Mouse (Mus musculus) liver, embryonic 14.5 days (tissue): ENCODE data around the gene Gm10198. TPM values are rescaled to one million over a fixed set of nuclear protein-coding genes. Genes with fewer than 3 reads are reported as not detected.

Experiments
- ATAC-seq: fragments of 200-750 bp; cut with Nextera tagmentation; 2 replicates; pipeline ENCODE4 v1.8.0; 2017; ENCODE audit warnings: moderate number of reproducible peaks, mild to moderate bottlenecking, moderate library complexity; ENCODE audit not compliant: insufficient read depth
- DNase-seq, 3 experiments: peaks; one replicate each; pipeline ENCODE4 v3.0.0-alpha.2; 2012 to 2013; ENCODE audit warnings: low read depth in 3 of 3, low spot score in 3 of 3
- H3K27ac ChIP-seq: fragments of 300-500 bp; sonication (generic); 2 replicates; pipeline ENCODE4 v1.5.1; 2014; ENCODE audit warnings: moderate library complexity, mild to moderate bottlenecking, control low read depth, inconsistent platforms
- H3K27me3 ChIP-seq: fragments of 300-500 bp; sonication (generic); 2 replicates; pipeline ENCODE4 v1.6.1; 2014; ENCODE audit warnings: mild to moderate bottlenecking, low read length, moderate library complexity; ENCODE audit not compliant: control insufficient read depth, insufficient read depth
- H3K36me3 ChIP-seq: fragments of 300-500 bp; sonication (generic); replicated peaks from 2 replicates; pipeline ENCODE4 v1.6.1; 2014; ENCODE audit warnings: low read depth; ENCODE audit not compliant: control insufficient read depth, insufficient read depth
- H3K4me1 ChIP-seq, 2 experiments: fragments of 200-500 bp in 1 of 2; fragments of 300-500 bp in 1 of 2; sonication (generic) in 1 of 2; replicated peaks; 2 replicates each; pipeline ENCODE4 v1.6.1; 2012 to 2014; ENCODE audit warnings: antibody characterized with exemption in 1 of 2, inconsistent platforms in 1 of 2, low read length in 1 of 2; ENCODE audit not compliant: control insufficient read depth in 2 of 2, insufficient read depth in 2 of 2
- H3K4me2 ChIP-seq: fragments of 300-500 bp; sonication (generic); 2 replicates; pipeline ENCODE4 v1.6.1; 2014; ENCODE audit warnings: low read depth, mild to moderate bottlenecking, control low read depth, moderate library complexity
- H3K4me3 ChIP-seq, 2 experiments: fragments of 200-500 bp in 1 of 2; fragments of 300-500 bp in 1 of 2; sonication (generic) in 1 of 2; 2 replicates each; pipeline ENCODE4 v1.5.1; 2012 to 2014; ENCODE audit warnings: low read depth in 2 of 2, low read length in 2 of 2, mild to moderate bottlenecking in 2 of 2, control low read depth in 1 of 2, inconsistent platforms in 1 of 2, moderate library complexity in 1 of 2; ENCODE audit not compliant: insufficient read depth in 1 of 2
- H3K9ac ChIP-seq: fragments of 300-500 bp; sonication (generic); replicated peaks from 2 replicates; pipeline ENCODE4 v1.6.1; 2014; ENCODE audit warnings: mild to moderate bottlenecking, control low read depth, moderate library complexity
- H3K9me3 ChIP-seq: fragments of 300-500 bp; sonication (generic); 2 replicates; pipeline ENCODE4 v1.6.1; 2016; ENCODE audit warnings: low read length, mixed read lengths; ENCODE audit not compliant: control insufficient read depth
- CTCF ChIP-seq: IDR thresholded peaks from 2 replicates; pipeline ENCODE4 v1.5.1; 2016; ENCODE audit warnings: antibody characterized with exemption, low read depth, control low read depth
- EP300 ChIP-seq: IDR thresholded peaks from 2 replicates; pipeline ENCODE4 v1.6.1; 2016; ENCODE audit warnings: antibody characterized with exemption, low read depth
- WGBS: fragments of 180-500 bp; shearing (Covaris S2); extraction: QIAGEN DNeasy Blood & Tissue Kit; methylation state at CpG from one replicate; pipeline ENCODE4 v1.1.7; 2014; ENCODE audit not compliant: insufficient replicate concordance; 5-methylcytosine and 5-hydroxymethylcytosine counted together
- polyA plus RNA-seq, 2 experiments: library from polyadenylated mRNA; depleted of rRNA in 1 of 2; stranded (reverse) in 1 of 2; unstranded in 1 of 2; fragments of >200 nt; fragmentation: Nextera tagmentation in 1 of 2; extraction: Ambion mirVana in 1 of 2; gene quantifications; 2 replicates each; pipeline versions ENCODE4 v1.2.1 to v1.2.3; 2012 to 2014

Gene Gm10198
- polyA plus RNA-seq, 2 experiments = not detected

- Histone ChIP-seq H3K4me3 (no peak overlapping the region), H3K9ac (no peak overlapping the region), H3K4me2 (no peak overlapping the region), H3K27me3 (no peaks in the 10 kb centered on the region), H3K27ac (no peak overlapping the region), H3K4me1 (no peaks in the 10 kb centered on the region), H3K36me3 (no peaks in the 10 kb centered on the region), H3K9me3 (no peaks in the 10 kb centered on the region)
- WGBS = 69% methylated on average over 13 of the region's 13 CpGs
- ATAC-seq = no peak
- no peak for DNase-seq
- no peak for TF ChIP-seq CTCF
- TF ChIP-seq EP300 = no peak
Observed at GRCm38 (mm10) chr13:111616168-111617125, 23.9 kb downstream of the Gm10198 start.

- Histone ChIP-seq H3K9ac (no peak overlapping the region), H3K27ac (no peak overlapping the region), H3K9me3 (no peaks in the 10 kb centered on the region), H3K27me3 (no peaks in the 10 kb centered on the region), H3K4me1 (no peaks in the 10 kb centered on the region), H3K36me3 (no peaks in the 10 kb centered on the region), H3K4me3 (no peak overlapping the region), H3K4me2 (no peak overlapping the region)
- no peak for ATAC-seq
- no peak for DNase-seq
- 64% methylated on average over 4 of the region's 4 CpGs for WGBS
- no peak for TF ChIP-seq CTCF
- no peak for TF ChIP-seq EP300
Observed at GRCm38 (mm10) chr13:111620433-111620832, 27.8 kb downstream of the Gm10198 start.

- Histone ChIP-seq H3K4me1 (no peaks in the 10 kb centered on the region), H3K4me2 (no peak overlapping the region), H3K27me3 (no peaks in the 10 kb centered on the region), H3K9me3 (no peaks in the 10 kb centered on the region), H3K9ac (no peak overlapping the region), H3K27ac (no peak overlapping the region), H3K4me3 (no peak overlapping the region), H3K36me3 (no peaks in the 10 kb centered on the region)
- 82% methylated on average over 3 of the region's 3 CpGs for WGBS
- ATAC-seq (no peak), DNase-seq (no peak)
- no peak for TF ChIP-seq CTCF
- TF ChIP-seq EP300 = no peak
Observed at GRCm38 (mm10) chr13:111622425-111622824, 29.8 kb downstream of the Gm10198 start.

GRCm38 (mm10) chr13:111623112-111623511 lies 30.5 kb downstream of the Gm10198 start:
- WGBS = 71% methylated on average over 7 of the region's 7 CpGs
- Histone ChIP-seq H3K36me3 (no peaks in the 10 kb centered on the region), H3K27me3 (no peaks in the 10 kb centered on the region), H3K4me1 (no peaks in the 10 kb centered on the region), H3K27ac (no peak overlapping the region), H3K4me2 (no peak overlapping the region), H3K4me3 (no peak overlapping the region), H3K9me3 (no peaks in the 10 kb centered on the region), H3K9ac (no peak overlapping the region)
- no peak for DNase-seq
- TF ChIP-seq CTCF = no peak
- no peak for TF ChIP-seq EP300
- ATAC-seq = no peak

- no peak overlapping the region for H3K9ac ChIP-seq
- DNase-seq = no peak
- H3K27me3 ChIP-seq = no peaks in the 10 kb centered on the region
- TF ChIP-seq EP300 = no peak
- TF ChIP-seq CTCF = no peak
- H3K4me3 ChIP-seq = no peak overlapping the region
- H3K4me1 ChIP-seq = no peaks in the 10 kb centered on the region
- H3K27ac ChIP-seq = no peak overlapping the region
- 53% methylated on average over 6 of the region's 6 CpGs for WGBS
- H3K36me3 ChIP-seq = no peaks in the 10 kb centered on the region
- no peak for ATAC-seq
- no peak overlapping the region for H3K4me2 ChIP-seq
- H3K9me3 ChIP-seq = no peaks in the 10 kb centered on the region
Observed at GRCm38 (mm10) chr13:111624115-111624514, 31.5 kb downstream of the Gm10198 start.
